Mouse (Mus musculus): ENCODE data around the gene L2hgdh.
"Not testable (repeated sequence)": the region's sequence is repeated elsewhere in the genome, so short reads cannot be mapped to it uniquely, and the experiment has no call there.

L2hgdh gene

DNA sequence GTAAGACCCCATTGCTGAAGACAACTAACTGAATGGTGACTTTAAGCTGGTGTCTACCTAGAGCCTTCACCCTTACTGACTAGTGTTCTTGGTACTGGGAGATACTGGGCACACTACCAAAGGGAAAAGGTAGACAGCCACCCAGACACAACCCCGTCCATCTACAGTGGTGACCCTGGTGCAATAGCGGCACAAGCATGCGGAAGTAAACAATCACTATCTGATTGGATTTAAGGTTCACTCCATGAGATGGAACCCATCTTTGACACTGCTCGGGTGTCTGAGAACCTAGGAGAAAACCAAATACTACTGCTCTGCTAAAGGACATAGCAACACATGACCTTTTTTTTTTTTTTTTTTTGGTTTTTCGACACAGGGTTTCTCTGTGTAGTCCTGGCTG lies 63.0 kb downstream of the L2hgdh start:
- no peak for DNase-seq

GRCm38 (mm10) chr12:69653973-69654372 lies 70.7 kb downstream of the L2hgdh start:
- DNase-seq, result not testable (repeated sequence)

DNA sequence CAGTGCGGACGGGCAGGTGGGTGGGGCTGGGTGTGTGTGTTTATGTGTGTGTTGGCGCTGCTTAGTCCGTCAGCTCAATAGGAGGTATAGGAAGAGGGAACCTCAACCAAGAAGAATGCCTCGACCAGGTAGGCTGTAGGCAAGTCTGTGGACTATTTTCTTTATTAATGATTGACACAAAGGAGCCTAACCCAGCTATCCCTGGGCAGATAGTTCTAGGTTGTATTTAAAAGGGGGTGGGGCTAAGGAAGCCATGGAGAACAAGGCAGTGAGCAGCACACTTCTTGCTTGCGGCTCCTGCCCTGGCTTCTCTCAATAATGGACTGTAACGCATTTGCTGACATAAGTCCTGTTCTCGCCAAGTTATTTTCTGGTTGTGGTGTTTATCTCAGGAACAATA lies 75.2 kb downstream of the L2hgdh start:
- no peak for DNase-seq

DNA sequence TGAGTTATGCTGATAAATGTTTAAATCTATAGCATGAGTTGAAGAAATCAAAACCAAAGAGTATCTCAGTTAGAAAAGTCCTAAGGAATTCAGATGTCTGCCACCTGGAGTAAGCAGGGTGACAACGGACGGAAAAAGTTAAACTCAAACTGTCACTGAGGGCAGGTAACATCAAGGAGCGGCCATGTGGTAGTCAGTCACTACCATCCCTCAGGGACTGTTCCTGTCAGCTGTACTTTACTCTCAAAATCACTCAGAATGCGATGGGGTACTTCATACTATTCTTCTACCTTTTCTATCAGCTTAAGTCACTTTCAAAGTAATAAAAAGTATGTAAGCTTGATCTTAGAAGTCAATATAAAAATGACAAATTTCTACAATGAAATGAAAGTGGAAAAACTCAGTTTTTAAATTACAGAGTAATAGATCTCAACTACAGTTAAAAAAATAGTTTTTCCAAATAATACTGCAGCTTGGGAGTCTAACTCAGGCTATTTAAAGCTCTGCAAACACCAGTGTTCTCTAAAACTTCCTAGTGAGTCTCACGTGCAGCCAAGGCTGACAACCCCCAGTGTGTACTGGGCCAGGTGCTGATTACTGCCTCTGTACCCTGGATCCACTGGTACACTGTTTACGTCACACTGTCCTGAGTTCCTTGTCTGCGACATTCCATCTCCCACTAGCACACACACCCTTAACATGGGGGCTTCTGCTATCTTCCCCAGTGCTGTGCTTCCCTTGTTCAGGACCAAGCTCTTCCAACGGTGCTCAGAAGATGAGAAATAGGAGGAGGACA lies 78.7 kb downstream of the L2hgdh start:
- DNase-seq, result no peak

- no peak for DNase-seq
Measured at GRCm38 (mm10) chr12:69644877-69645276, 79.8 kb downstream of the L2hgdh start.

DNA sequence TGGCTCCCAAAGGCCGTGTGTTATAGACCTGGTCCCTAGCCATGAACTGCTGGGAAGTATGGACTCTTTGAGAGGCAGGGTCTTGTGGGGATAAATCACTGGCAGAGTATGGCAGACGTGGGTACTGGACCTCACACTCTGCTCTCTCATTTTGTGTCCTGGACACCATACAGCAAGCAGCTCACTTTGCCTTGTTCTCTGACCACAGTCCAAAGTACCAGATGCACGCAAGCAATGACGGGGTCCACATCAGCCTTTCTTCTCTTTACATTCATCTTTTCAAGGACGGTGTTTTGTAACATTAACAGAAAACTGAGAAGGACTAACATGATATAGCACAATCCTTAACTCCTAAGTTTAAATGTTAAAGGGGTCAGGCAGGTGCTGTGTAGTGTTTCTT lies 81.8 kb downstream of the L2hgdh start:
- DNase-seq, result no peak

Measured in liver (tissue).